Mouse (Mus musculus) T-helper 1 cell (primary cell): ENCODE results near the gene Cd276.
"Not testable (repeated sequence)": the region's sequence is repeated elsewhere in the genome, so short reads cannot be mapped to it uniquely, and the experiment has no call there.

Experiments used
- in situ Hi-C: fragments of 300-600 bp; cut with MboI, MseI; formaldehyde crosslinking; loops from one replicate; pipeline ENCODE4 v1.15.1; 2025; ENCODE audit warnings: high pct_unique_total_duplicates

The Cd276 gene

GRCm38 (mm10) chr9:58554908-58555684 lies at the start of gene Cd276:
Gene Cd276, minus strand, starts transcription at chr9:58555437.
- in situ Hi-C loops: loop anchor here (10.0 kb wide), 2 partner anchors 110 to 1780 kb away; no protein-coding TSS in a partner anchor

GRCm38 (mm10) chr9:58595313-58595712 lies 40.1 kb upstream of the Cd276 start:
- in situ Hi-C loops: loop anchor here (25.0 kb wide), 1 partner anchor 733 kb away; no protein-coding TSS in a partner anchor

GRCm38 (mm10) chr9:58588657-58589056 lies 33.4 kb upstream of the Cd276 start:
- in situ Hi-C loops: loop anchor here (25.0 kb wide), 1 partner anchor 726 kb away; no protein-coding TSS in a partner anchor

- in situ Hi-C loops: loop anchor here (25.0 kb wide), 1 partner anchor 722 kb away; no protein-coding TSS in a partner anchor
These were observed 29.1 kb upstream of the Cd276 start for GRCm38 (mm10) chr9:58584323-58584722.

- in situ Hi-C loops: loop anchor here (25.0 kb wide), 1 partner anchor 721 kb away; no protein-coding TSS in a partner anchor
These were observed 28.0 kb upstream of the Cd276 start for GRCm38 (mm10) chr9:58583267-58583641.

GRCm38 (mm10) chr9:58582581-58583266 lies 27.5 kb upstream of the Cd276 start:
- in situ Hi-C loops: loop anchor here (25.0 kb wide), 1 partner anchor 720 kb away; no protein-coding TSS in a partner anchor

- in situ Hi-C loops: loop anchor here (25.0 kb wide), 1 partner anchor 720 kb away; no protein-coding TSS in a partner anchor
These were observed 26.8 kb upstream of the Cd276 start, which contains the start of gene Nptn for GRCm38 (mm10) chr9:58581958-58582540. Gene Nptn, plus strand, starts transcription at chr9:58582240.

GRCm38 (mm10) chr9:58581283-58581930 lies 26.2 kb upstream of the Cd276 start:
- in situ Hi-C loops: loop anchor here (25.0 kb wide), 1 partner anchor 719 kb away; no protein-coding TSS in a partner anchor

GRCm38 (mm10) chr9:58580453-58581195 lies 25.4 kb upstream of the Cd276 start:
- in situ Hi-C loops: loop anchor here (25.0 kb wide), 1 partner anchor 718 kb away; no protein-coding TSS in a partner anchor

GRCm38 (mm10) chr9:58578669-58579068 lies 23.4 kb upstream of the Cd276 start:
- in situ Hi-C loops: loop anchor here (5.0 to 25.0 kb wide), 2 partner anchors 39 to 716 kb away; no protein-coding TSS in a partner anchor

- in situ Hi-C loops: no loop called here
These were observed 15.8 kb upstream of the Cd276 start for GRCm38 (mm10) chr9:58571001-58571400.

- in situ Hi-C loops: no loop called here
These were observed 12.4 kb upstream of the Cd276 start for GRCm38 (mm10) chr9:58567682-58568081.

GRCm38 (mm10) chr9:58565945-58566344 lies 10.7 kb upstream of the Cd276 start:
- in situ Hi-C loops: not testable (repeated sequence)

- in situ Hi-C loops: no loop called here
These were observed 5.0 kb upstream of the Cd276 start for GRCm38 (mm10) chr9:58560211-58560610.

GRCm38 (mm10) chr9:58557457-58558455 lies 2.5 kb upstream of the Cd276 start:
- in situ Hi-C loops: loop anchor here (10.0 kb wide), 2 partner anchors 107 to 1783 kb away; no protein-coding TSS in a partner anchor

- in situ Hi-C loops: loop anchor here (10.0 kb wide), 2 partner anchors 108 to 1782 kb away; no protein-coding TSS in a partner anchor
These were observed 1.4 kb upstream of the Cd276 start for GRCm38 (mm10) chr9:58556627-58557026.

GRCm38 (mm10) chr9:58555685-58556414 lies 613 bp upstream of the Cd276 start:
- in situ Hi-C loops: loop anchor here (10.0 kb wide), 2 partner anchors 109 to 1781 kb away; no protein-coding TSS in a partner anchor
